ENCODE assay signal across 8 mouse cellular contexts in genomic region chrX:102644573-102644951, GRCm38 (mm10). TPM values are rescaled to one million over a fixed set of nuclear protein-coding genes. Genes with fewer than 3 reads are reported as not detected.
DNase-seq lines count a peak whose midpoint lies in the region; ATAC-seq and TF ChIP-seq lines count a peak whose summit lies in the region.

No protein-coding gene starts in this region.

- DNase-seq in gastrocnemius, postnatal 10 days = peak; percentile 17
- DNase-seq in gastrocnemius, postnatal 14 days = no peak
- peak; percentile 3 for DNase-seq in embryo, embryonic 9.5 days (ENCODE audit: extremely low spot score)
- DNase-seq in hindbrain, embryonic 14.5 days (ENCODE audit: low spot score) = no peak
- DNase-seq in lung, postnatal 10 days = peak; percentile 19
- DNase-seq in stomach, postnatal 0 days (ENCODE audit: low spot score) = no peak
- no peak for DNase-seq in left cerebral cortex, adult 8-10 months (ENCODE audit: low spot score in 2 of 2)

- peak overlapping the region; percentile 50 for H3K4me2 ChIP-seq in hindbrain, embryonic 14.5 days (replicated peaks)
- peak overlapping the region; percentile 47 for H3K4me2 ChIP-seq in stomach, postnatal 0 days (replicated peaks; ENCODE audit: low read depth)

- H3K9ac ChIP-seq in ES-Bruce4 (ENCODE audit: low read depth, poor library complexity, severe bottlenecking) = peak overlapping the region; percentile 62; the same call in 1 of the 2 replicates
- peak overlapping the region; percentile 61; the same call in 1 of the 2 replicates for H3K9ac ChIP-seq in hindbrain, embryonic 14.5 days
- H3K9ac ChIP-seq in stomach, postnatal 0 days (ENCODE audit: low read length) = peak overlapping the region; percentile 63

- intact Hi-C loops in gastrocnemius, postnatal 14 days (cut with DNase I; ENCODE audit: low total_unique reads) = no loop called here

- no peaks in the 10 kb centered on the region for H3K27me3 ChIP-seq in ES-Bruce4 (ENCODE audit: control insufficient read depth, insufficient read depth, low read length, poor library complexity, severe bottlenecking)
- H3K27me3 ChIP-seq in hindbrain, embryonic 14.5 days (ENCODE audit: control insufficient read depth, insufficient read depth, low read length) = peaks cover 16% of the 10 kb centered on the region
- no peaks in the 10 kb centered on the region for H3K27me3 ChIP-seq in stomach, postnatal 0 days (ENCODE audit: control insufficient read depth, insufficient read depth, low read length)

- no peaks in the 10 kb centered on the region for H3K36me3 ChIP-seq in ES-Bruce4 (ENCODE audit: control insufficient read depth, insufficient read depth, low read length, poor library complexity, severe bottlenecking)
- H3K36me3 ChIP-seq in hindbrain, embryonic 14.5 days (replicated peaks; ENCODE audit: control insufficient read depth, insufficient read depth) = no peaks in the 10 kb centered on the region
- H3K36me3 ChIP-seq in stomach, postnatal 0 days (ENCODE audit: control insufficient read depth, insufficient read depth, low read length) = no peaks in the 10 kb centered on the region

- H3K4me3 ChIP-seq in ES-Bruce4 (ENCODE audit: low read depth, low read length) = peak overlapping the region; percentile 46
- H3K4me3 ChIP-seq in hindbrain, embryonic 14.5 days (replicated peaks; ENCODE audit: low read length) = peak overlapping the region; percentile 51
- peak overlapping the region; percentile 51 for H3K4me3 ChIP-seq in stomach, postnatal 0 days (ENCODE audit: low read depth, low read length)

- no peaks in the 10 kb centered on the region for H3K4me1 ChIP-seq in ES-Bruce4 (ENCODE audit: control insufficient read depth, insufficient read depth, low read length)
- H3K4me1 ChIP-seq in hindbrain, embryonic 14.5 days (replicated peaks; ENCODE audit: control insufficient read depth, insufficient read depth, low read length) = 0 out of 2 replicates have a peak, but pooled peaks cover 3% of the 10 kb centered on the region
- no peaks in the 10 kb centered on the region for H3K4me1 ChIP-seq in stomach, postnatal 0 days (replicated peaks; ENCODE audit: control insufficient read depth, insufficient read depth)

- 20% methylated on average over 8 of the region's 8 CpGs for WGBS in hindbrain, embryonic 14.5 days
- WGBS in stomach, postnatal 0 days = 15% methylated on average over 8 of the region's 8 CpGs

- ATAC-seq in hindbrain, embryonic 14.5 days (ENCODE audit: low FRiP score) = peak; percentile 31; the same call in 1 of the 2 replicates
- ATAC-seq in stomach, postnatal 0 days (ENCODE audit: low FRiP score, low TSS enrichment) = 0 out of 2 replicates have a peak, but pooled peaks have one; percentile 38

- no peak for TF ChIP-seq EP300 in ES-Bruce4 (IDR thresholded peaks at IDR 0.05; ENCODE audit: insufficient read depth, low read depth, low read length)
- no peak for TF ChIP-seq EP300 in stomach, postnatal 0 days (optimal IDR thresholded peaks at IDR 0.05)

- no peak for TF ChIP-seq CTCF in ES-Bruce4 (IDR thresholded peaks at IDR 0.05; ENCODE audit: low read depth, low read length)
- no peak for TF ChIP-seq CTCF in stomach, postnatal 0 days (IDR thresholded peaks at IDR 0.05; ENCODE audit: low read depth)

- no peak for TF ChIP-seq POLR2A in ES-Bruce4 (IDR thresholded peaks at IDR 0.05; ENCODE audit: insufficient read depth, low read length)

- no peaks in the 10 kb centered on the region for H3K9me3 ChIP-seq in ES-Bruce4 (replicated peaks; ENCODE audit: control insufficient read depth, insufficient read depth, low read length, poor library complexity, severe bottlenecking)
- no peaks in the 10 kb centered on the region for H3K9me3 ChIP-seq in hindbrain, embryonic 14.5 days (ENCODE audit: control insufficient read depth, low read length)
- H3K9me3 ChIP-seq in stomach, postnatal 0 days (ENCODE audit: control insufficient read depth, low read length) = no peaks in the 10 kb centered on the region

- H3K27ac ChIP-seq in ES-Bruce4 (ENCODE audit: insufficient read depth, low read length) = no peak overlapping the region
- no peak overlapping the region for H3K27ac ChIP-seq in hindbrain, embryonic 14.5 days
- H3K27ac ChIP-seq in stomach, postnatal 0 days (replicated peaks) = no peak overlapping the region

RNA-seq across cellular contexts. Expression of gene Phka1, which starts 0.5 kb away (rescaled TPM):
- total RNA-seq in gastrocnemius, postnatal 10 days (2021) = 10 to 100 TPM; 58.1 to 85.2 TPM
- 100 to 1,000 TPM; 172 to 226 TPM for total RNA-seq in gastrocnemius, postnatal 14 days (2021)
- 7.9 and 8.3 TPM in 2 replicates for polyA plus RNA-seq in ES-Bruce4 (2011; ENCODE audit: insufficient read depth, insufficient read length, low read depth, missing spikeins)
- polyA plus RNA-seq in hindbrain, embryonic 14.5 days (2014; fragmentation: Nextera tagmentation; extraction: Ambion mirVana) = 9.4 TPM in 2 replicates
- 1.9 and 2.2 TPM in 2 replicates for polyA plus RNA-seq in stomach, postnatal 0 days (2015; fragmentation: Nextera tagmentation; extraction: Ambion mirVana)
- 10 to 100 TPM; 16.6 to 21.2 (median 17.7) TPM for total RNA-seq in left cerebral cortex, adult 8-10 months (2022)

RNA-seq across cellular contexts. Expression of gene Gm3880, which starts 42.2 kb away (rescaled TPM):
- not detected for total RNA-seq in gastrocnemius, postnatal 10 days (2021)
- total RNA-seq in gastrocnemius, postnatal 14 days (2021) = not detected
- not detected in 2 replicates for polyA plus RNA-seq in ES-Bruce4 (2011; ENCODE audit: insufficient read depth, insufficient read length, low read depth, missing spikeins)
- polyA plus RNA-seq in hindbrain, embryonic 14.5 days (2014; fragmentation: Nextera tagmentation; extraction: Ambion mirVana) = not detected in 2 replicates
- 0.59 and 1.1 TPM in 2 replicates for polyA plus RNA-seq in stomach, postnatal 0 days (2015; fragmentation: Nextera tagmentation; extraction: Ambion mirVana)
- not detected for total RNA-seq in left cerebral cortex, adult 8-10 months (2022)

Comparison
In these comparisons a context has a peak if more than half of its experiments do, and no peak if none do; other contexts are left out.
1. DNase-seq: peak in gastrocnemius, postnatal 10 days (single experiment), embryo, embryonic 9.5 days (single experiment) and lung, postnatal 10 days (single experiment); none in gastrocnemius, postnatal 14 days (single experiment), hindbrain, embryonic 14.5 days (single experiment), stomach, postnatal 0 days (single experiment) and left cerebral cortex, adult 8-10 months (0 of 2).
2. Peak in every context shown above with its lines, with median percentiles within 50 percentile points of each other: H3K4me3 ChIP-seq and H3K9ac ChIP-seq.